Mouse (Mus musculus) layer of hippocampus, postnatal 36 days (tissue): Measurements from ENCODE around the gene Cacna2d1. TPM values are rescaled to one million over a fixed set of nuclear protein-coding genes. Genes with fewer than 3 reads are reported as not detected.

Experiments used
- DNase-seq, 2 experiments: peaks; one replicate each; pipeline ENCODE4 v3.0.0; 2022
- total RNA-seq, 2 experiments: library from RNA; stranded (reverse); gene quantifications; 2 replicates each; pipeline ENCODE4 v1.2.3; 2021

The Cacna2d1 gene
- total RNA-seq, 2 experiments from 2014 or later, result 156 to 158 TPM

GRCm38 (mm10) chr5:16063273-16063672, 128.8 kb downstream of the Cacna2d1 start:
- DNase-seq, result no peak

GRCm38 (mm10) chr5:16063949-16064348, 129.5 kb downstream of the Cacna2d1 start:
- no peak for DNase-seq

GRCm38 (mm10) chr5:16065816-16066215, 131.3 kb downstream of the Cacna2d1 start:
- DNase-seq, result no peak

- no peak for DNase-seq
Observed at GRCm38 (mm10) chr5:16082253-16082652, 147.8 kb downstream of the Cacna2d1 start.

- DNase-seq, result no peak
Observed at GRCm38 (mm10) chr5:16086979-16087902, 152.8 kb downstream of the Cacna2d1 start.

GRCm38 (mm10) chr5:16087995-16088394, 153.5 kb downstream of the Cacna2d1 start:
- DNase-seq, result no peak

- no peak for DNase-seq
Observed at GRCm38 (mm10) chr5:16092540-16092939, 158.0 kb downstream of the Cacna2d1 start.

- no peak for DNase-seq
Observed at GRCm38 (mm10) chr5:16093071-16093693, 158.7 kb downstream of the Cacna2d1 start.

GRCm38 (mm10) chr5:16095345-16095744, 160.9 kb downstream of the Cacna2d1 start:
- DNase-seq, result no peak

- no peak for DNase-seq
Observed at GRCm38 (mm10) chr5:16098766-16099165, 164.3 kb downstream of the Cacna2d1 start.

GRCm38 (mm10) chr5:16101820-16102219, 167.3 kb downstream of the Cacna2d1 start:
- DNase-seq, result no peak

GRCm38 (mm10) chr5:16105701-16106100, 171.2 kb downstream of the Cacna2d1 start:
- DNase-seq, result no peak

- DNase-seq, result no peak
Observed at GRCm38 (mm10) chr5:16110643-16111042, 176.2 kb downstream of the Cacna2d1 start.

GRCm38 (mm10) chr5:16113879-16114278, 179.4 kb downstream of the Cacna2d1 start:
- no peak for DNase-seq

GRCm38 (mm10) chr5:16121334-16121733, 186.8 kb downstream of the Cacna2d1 start:
- DNase-seq, result no peak

GRCm38 (mm10) chr5:16122110-16122509, 187.6 kb downstream of the Cacna2d1 start:
- DNase-seq, result no peak

- no peak for DNase-seq
Observed at GRCm38 (mm10) chr5:16134286-16135094, 200.0 kb downstream of the Cacna2d1 start.

GRCm38 (mm10) chr5:16135986-16136385, 201.5 kb downstream of the Cacna2d1 start:
- DNase-seq, result no peak

GRCm38 (mm10) chr5:16136839-16137238, 202.3 kb downstream of the Cacna2d1 start:
- no peak for DNase-seq

GRCm38 (mm10) chr5:16146602-16147001, 212.1 kb downstream of the Cacna2d1 start:
- DNase-seq, result no peak

GRCm38 (mm10) chr5:16155375-16156284, 221.1 kb downstream of the Cacna2d1 start:
- DNase-seq, result no peak

- no peak for DNase-seq
Observed at GRCm38 (mm10) chr5:16163270-16163669, 228.8 kb downstream of the Cacna2d1 start.
